Mouse (Mus musculus) limb, embryonic 12.5 days (tissue): Measurements from ENCODE around the gene Tom1. TPM values are rescaled to one million over a fixed set of nuclear protein-coding genes. Genes with fewer than 3 reads are reported as not detected.
A peak's percentile ranks its signal among the peaks of the same experiment; 100 is the strongest.

Experiments
- ATAC-seq: fragments of 200-750 bp; cut with Nextera tagmentation; 2 replicates; pipeline ENCODE4 v1.8.0; 2017; ENCODE audit warnings: low read depth, moderate TSS enrichment; ENCODE audit not compliant: insufficient number of reproducible peaks, insufficient read depth, low FRiP score, low TSS enrichment
- H3K27ac ChIP-seq: fragments of 300-500 bp; sonication (generic); 2 replicates; pipeline ENCODE4 v1.5.1; 2016; ENCODE audit warnings: mild to moderate bottlenecking, moderate library complexity
- H3K27me3 ChIP-seq: fragments of 300-500 bp; sonication (generic); 2 replicates; pipeline ENCODE4 v1.6.1; 2016; ENCODE audit warnings: mild to moderate bottlenecking, moderate library complexity
- H3K36me3 ChIP-seq: fragments of 300-500 bp; sonication (generic); 2 replicates; pipeline ENCODE4 v1.6.1; 2016; ENCODE audit warnings: mild to moderate bottlenecking, moderate library complexity
- H3K4me1 ChIP-seq: fragments of 300-500 bp; sonication (generic); replicated peaks from 2 replicates; pipeline ENCODE4 v1.6.1; 2016
- H3K4me2 ChIP-seq: fragments of 300-500 bp; sonication (generic); 2 replicates; pipeline ENCODE4 v1.6.1; 2016; ENCODE audit warnings: mild to moderate bottlenecking, moderate library complexity
- H3K4me3 ChIP-seq: fragments of 300-500 bp; sonication (generic); replicated peaks from 2 replicates; pipeline ENCODE4 v1.5.1; 2016; ENCODE audit warnings: mild to moderate bottlenecking
- H3K9ac ChIP-seq: fragments of 300-500 bp; sonication (generic); replicated peaks from 2 replicates; pipeline ENCODE4 v1.6.1; 2016; ENCODE audit warnings: mild to moderate bottlenecking, moderate library complexity
- H3K9me3 ChIP-seq: fragments of 300-500 bp; sonication (generic); 2 replicates; pipeline ENCODE4 v1.6.1; 2016; ENCODE audit warnings: mild to moderate bottlenecking, moderate library complexity
- WGBS: fragments of 180-500 bp; shearing (Covaris S2); methylation state at CpG from one replicate; pipeline ENCODE4 v1.1.7; 2016; 5-methylcytosine and 5-hydroxymethylcytosine counted together
- polyA plus RNA-seq: library from polyadenylated mRNA; unstranded; fragments of >200 nt; fragmentation: Nextera tagmentation; extraction: Ambion mirVana; gene quantifications from 2 replicates; pipeline ENCODE4 v1.2.1, GENCODE M21; 2016

Gene Tom1
- polyA plus RNA-seq, 1 experiment from 2014 or later, result 29.1 TPM

DNA sequence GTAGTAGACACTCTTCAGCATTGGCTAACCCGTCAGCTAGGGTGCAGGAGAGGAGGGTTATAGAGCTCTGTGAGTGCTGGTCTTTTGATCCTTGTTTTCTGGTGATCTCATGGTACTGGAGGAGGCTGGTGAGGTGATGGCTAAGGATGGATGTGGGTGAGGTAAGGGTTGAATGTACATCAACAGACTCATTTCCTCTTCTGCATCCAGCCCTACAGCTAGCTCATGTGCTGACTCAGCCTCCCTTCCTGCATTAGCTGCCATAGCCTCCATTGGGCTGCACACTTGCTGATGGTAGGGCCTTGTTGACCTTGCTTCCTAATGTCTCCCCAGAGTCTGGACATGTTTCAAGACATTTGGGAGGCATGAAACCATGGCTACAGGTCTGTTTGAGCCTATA lies 9.5 kb downstream of the Tom1 start:
- ATAC-seq, result no peak
- Histone ChIP-seq H3K4me3 (no peak overlapping the region), H3K9me3 (no peaks in the 10 kb centered on the region), H3K27me3 (no peaks in the 10 kb centered on the region), H3K9ac (no peak overlapping the region), H3K27ac (no peak overlapping the region), H3K4me1 (peaks cover 5% of the 10 kb centered on the region; the same call in 1 of the 2 replicates), H3K36me3 (peaks cover under 1% of the 10 kb centered on the region; the same call in 1 of the 2 replicates), H3K4me2 (no peak overlapping the region)
- 85% methylated on average over 1 of the region's 1 CpGs for WGBS

GRCm38 (mm10) chr8:75046303-75046702 lies 12.8 kb downstream of the Tom1 start:
- Histone ChIP-seq H3K4me2 (no peak overlapping the region), H3K36me3 (peaks cover 6% of the 10 kb centered on the region; the same call in 1 of the 2 replicates), H3K9ac (no peak overlapping the region), H3K27me3 (no peaks in the 10 kb centered on the region), H3K27ac (no peak overlapping the region), H3K4me1 (no peaks in the 10 kb centered on the region), H3K9me3 (no peaks in the 10 kb centered on the region), H3K4me3 (no peak overlapping the region)
- 100% methylated on average over 1 of the region's 1 CpGs for WGBS
- no peak for ATAC-seq

DNA sequence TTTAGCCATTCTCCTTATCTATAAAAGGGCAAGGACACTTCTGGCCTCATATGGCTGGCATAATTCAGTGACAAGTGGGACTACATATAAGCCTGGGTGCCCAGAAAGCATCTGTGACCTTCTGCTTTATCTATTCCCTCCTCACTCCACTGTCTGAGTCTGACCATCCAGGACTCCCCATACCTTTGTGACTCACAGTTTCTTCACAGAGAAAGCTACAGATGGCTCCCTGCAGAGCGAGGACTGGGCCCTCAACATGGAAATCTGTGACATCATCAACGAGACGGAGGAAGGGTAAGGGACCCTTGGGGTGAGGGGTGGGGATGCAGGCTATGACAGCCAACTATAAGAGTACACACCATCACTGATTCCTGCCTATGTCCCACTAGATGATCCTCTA lies 14.3 kb downstream of the Tom1 start:
- WGBS, result 93% methylated on average over 3 of the region's 3 CpGs

DNA sequence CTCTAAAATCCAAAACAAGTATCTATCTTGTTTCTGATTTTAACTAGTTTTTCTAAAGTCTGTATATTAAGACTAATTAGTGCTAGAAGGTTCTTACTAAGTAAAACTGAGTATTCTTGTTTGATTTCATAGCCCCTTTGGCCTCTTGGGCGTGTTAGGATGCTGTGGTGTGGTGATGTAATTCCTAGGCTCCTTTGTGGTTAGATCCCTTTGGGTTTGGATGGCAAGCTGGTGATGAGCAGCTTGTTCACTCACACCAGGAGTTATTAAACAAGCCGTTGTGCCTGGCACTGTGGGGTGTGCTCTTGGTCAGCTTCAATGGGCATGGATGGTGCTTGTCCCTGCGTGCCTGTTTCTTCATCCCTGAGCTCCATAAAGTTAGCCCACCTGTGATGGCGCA lies 19.8 kb downstream of the Tom1 start:
- H3K9ac ChIP-seq, result no peak overlapping the region
- ATAC-seq, result no peak
- peaks cover 12% of the 10 kb centered on the region; the same call in 1 of the 2 replicates for H3K36me3 ChIP-seq
- H3K27ac ChIP-seq, result no peak overlapping the region
- 82% methylated on average over 4 of the region's 4 CpGs for WGBS
- no peak overlapping the region for H3K4me3 ChIP-seq
- H3K27me3 ChIP-seq, result no peaks in the 10 kb centered on the region
- no peaks in the 10 kb centered on the region for H3K4me1 ChIP-seq
- no peak overlapping the region for H3K4me2 ChIP-seq
- no peaks in the 10 kb centered on the region for H3K9me3 ChIP-seq

More for the DNA sequence above, 14.3 kb downstream of the Tom1 start:
- Histone ChIP-seq H3K9me3 (no peaks in the 10 kb centered on the region), H3K4me2 (no peak overlapping the region), H3K9ac (no peak overlapping the region), H3K27me3 (no peaks in the 10 kb centered on the region), H3K4me1 (no peaks in the 10 kb centered on the region), H3K4me3 (no peak overlapping the region), H3K27ac (no peak overlapping the region), H3K36me3 (peaks cover 6% of the 10 kb centered on the region; the same call in 1 of the 2 replicates)
- no peak for ATAC-seq

DNA sequence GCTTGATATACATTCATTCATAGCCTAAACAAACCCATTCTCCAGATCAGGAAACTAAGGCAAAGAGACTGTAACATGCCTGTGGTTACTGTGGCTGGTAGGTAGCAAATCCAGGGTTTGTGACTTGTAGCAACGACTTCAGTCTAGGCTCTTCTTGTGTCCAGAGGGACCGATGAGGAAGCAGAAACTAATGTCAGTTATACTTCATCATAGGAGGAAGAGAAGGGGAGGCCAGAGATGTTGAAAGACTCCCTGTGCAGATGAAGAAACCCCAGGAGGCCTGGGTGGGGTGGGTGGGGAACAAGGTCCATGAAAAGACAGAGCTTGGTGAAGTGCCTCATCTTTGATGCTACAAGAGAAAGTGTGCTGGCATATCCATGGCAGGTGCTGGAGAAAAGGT lies 22.2 kb downstream of the Tom1 start:
- H3K9ac ChIP-seq, result no peak overlapping the region
- no peaks in the 10 kb centered on the region for H3K9me3 ChIP-seq
- no peak overlapping the region for H3K27ac ChIP-seq
- 100% methylated on average over 2 of the region's 2 CpGs for WGBS
- H3K36me3 ChIP-seq, result peaks cover 6% of the 10 kb centered on the region; the same call in 1 of the 2 replicates
- H3K4me2 ChIP-seq, result no peak overlapping the region
- ATAC-seq, result no peak
- no peaks in the 10 kb centered on the region for H3K4me1 ChIP-seq
- no peaks in the 10 kb centered on the region for H3K27me3 ChIP-seq
- no peak overlapping the region for H3K4me3 ChIP-seq

DNA sequence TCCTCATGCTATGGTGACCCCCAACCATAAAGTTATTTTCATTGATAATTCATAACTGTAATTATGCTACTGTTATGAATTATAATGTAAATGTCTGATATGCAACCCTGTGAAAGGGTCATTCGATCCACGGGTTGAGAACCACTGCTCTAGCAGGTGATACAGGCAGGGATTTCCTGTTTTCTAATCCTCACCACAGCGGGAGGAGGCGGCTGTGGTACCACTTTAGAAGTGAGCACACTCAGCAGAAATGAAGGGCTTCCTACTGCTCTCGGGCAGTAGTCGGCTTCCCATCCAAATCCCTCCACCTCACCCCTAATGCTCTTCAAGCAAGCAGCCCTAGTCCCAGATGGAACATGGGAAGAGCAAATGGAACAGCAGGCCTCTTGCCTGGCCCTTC lies 26.5 kb downstream of the Tom1 start:
- 76% methylated on average over 6 of the region's 6 CpGs for WGBS
- no peak overlapping the region for H3K9ac ChIP-seq
- H3K4me3 ChIP-seq, result no peak overlapping the region
- peaks cover 19% of the 10 kb centered on the region for H3K36me3 ChIP-seq
- no peak overlapping the region for H3K27ac ChIP-seq
- no peaks in the 10 kb centered on the region for H3K4me1 ChIP-seq
- H3K4me2 ChIP-seq, result no peak overlapping the region
- no peaks in the 10 kb centered on the region for H3K9me3 ChIP-seq
- no peak for ATAC-seq
- H3K27me3 ChIP-seq, result no peaks in the 10 kb centered on the region

DNA sequence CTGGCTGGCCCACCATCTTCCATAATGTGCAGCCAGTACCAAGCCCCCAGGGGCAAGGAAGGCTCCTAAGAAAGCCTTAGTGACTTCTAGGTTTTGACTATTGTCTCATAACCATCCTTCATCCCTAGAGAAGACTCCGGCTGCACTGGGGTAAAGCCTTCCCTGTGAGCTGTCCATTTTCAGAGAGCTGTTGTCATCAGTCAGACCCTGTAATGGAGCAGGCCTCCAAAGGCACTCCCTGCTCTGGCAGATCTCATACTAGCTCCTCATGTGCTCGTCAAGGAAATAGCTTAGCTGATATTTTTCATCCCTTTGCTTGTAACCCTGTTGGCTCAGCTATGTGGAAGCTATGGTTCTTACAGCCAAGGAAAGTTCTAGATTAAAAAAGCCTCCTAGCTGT lies 27.3 kb downstream of the Tom1 start:
- ATAC-seq, result no peak
- Histone ChIP-seq H3K27me3 (no peaks in the 10 kb centered on the region), H3K9ac (no peak overlapping the region), H3K4me2 (no peak overlapping the region), H3K27ac (no peak overlapping the region), H3K36me3 (peaks cover 27% of the 10 kb centered on the region), H3K9me3 (no peaks in the 10 kb centered on the region), H3K4me3 (no peak overlapping the region), H3K4me1 (no peaks in the 10 kb centered on the region)
- WGBS, result 83% methylated on average over 2 of the region's 2 CpGs

GRCm38 (mm10) chr8:75063290-75063689 lies 29.8 kb downstream of the Tom1 start:
- Histone ChIP-seq H3K27ac (no peak overlapping the region), H3K9me3 (no peaks in the 10 kb centered on the region), H3K4me1 (no peaks in the 10 kb centered on the region), H3K27me3 (no peaks in the 10 kb centered on the region), H3K4me3 (no peak overlapping the region), H3K36me3 (peaks cover 31% of the 10 kb centered on the region), H3K4me2 (no peak overlapping the region), H3K9ac (no peak overlapping the region)
- ATAC-seq, result no peak
- 83% methylated on average over 3 of the region's 3 CpGs for WGBS

- WGBS, result 88% methylated on average over 3 of the region's 3 CpGs
- no peak for ATAC-seq
- no peaks in the 10 kb centered on the region for H3K27me3 ChIP-seq
- H3K27ac ChIP-seq, result no peak overlapping the region
- H3K9me3 ChIP-seq, result no peaks in the 10 kb centered on the region
- H3K4me2 ChIP-seq, result no peak overlapping the region
- H3K4me1 ChIP-seq, result no peaks in the 10 kb centered on the region
- H3K9ac ChIP-seq, result no peak overlapping the region
- H3K36me3 ChIP-seq, result peaks cover 33% of the 10 kb centered on the region
- no peak overlapping the region for H3K4me3 ChIP-seq
These were observed 31.3 kb downstream of the Tom1 start for GRCm38 (mm10) chr8:75064790-75065189.

- ATAC-seq, result no peak
- Histone ChIP-seq H3K4me2 (no peak overlapping the region), H3K4me3 (no peak overlapping the region), H3K36me3 (peaks cover 30% of the 10 kb centered on the region), H3K27ac (no peak overlapping the region), H3K9ac (no peak overlapping the region), H3K4me1 (no peaks in the 10 kb centered on the region), H3K9me3 (no peaks in the 10 kb centered on the region), H3K27me3 (no peaks in the 10 kb centered on the region)
- 78% methylated on average over 6 of the region's 6 CpGs for WGBS
These were observed 33.8 kb downstream of the Tom1 start for GRCm38 (mm10) chr8:75067287-75067686.

- 88% methylated on average over 1 of the region's 1 CpGs for WGBS
- no peak overlapping the region for H3K27ac ChIP-seq
- no peak for ATAC-seq
- no peak overlapping the region for H3K4me2 ChIP-seq
- no peak overlapping the region for H3K4me3 ChIP-seq
- no peak overlapping the region for H3K9ac ChIP-seq
- no peaks in the 10 kb centered on the region for H3K27me3 ChIP-seq
- H3K9me3 ChIP-seq, result no peaks in the 10 kb centered on the region
- no peaks in the 10 kb centered on the region for H3K4me1 ChIP-seq
- H3K36me3 ChIP-seq, result peaks cover 18% of the 10 kb centered on the region
These were observed 36.8 kb downstream of the Tom1 start for GRCm38 (mm10) chr8:75070297-75070696.

GRCm38 (mm10) chr8:75071627-75072346 lies 38.3 kb downstream of the Tom1 start:
- H3K9me3 ChIP-seq, result no peaks in the 10 kb centered on the region
- H3K4me3 ChIP-seq, result no peak overlapping the region
- H3K36me3 ChIP-seq, result 0 out of 2 replicates have a peak, but pooled peaks cover 12% of the 10 kb centered on the region
- H3K27ac ChIP-seq, result no peak overlapping the region
- no peaks in the 10 kb centered on the region for H3K27me3 ChIP-seq
- 29% methylated on average over 4 of the region's 4 CpGs for WGBS
- H3K4me1 ChIP-seq, result no peaks in the 10 kb centered on the region
- no peak overlapping the region for H3K4me2 ChIP-seq
- peak; percentile 78 for ATAC-seq
- no peak overlapping the region for H3K9ac ChIP-seq
